Mouse (Mus musculus) C2C12 (cell line): ENCODE results near the gene Wfdc10.

Source experiments
- CEBPB ChIP-seq: IDR thresholded peaks from one replicate; pipeline ENCODE4 v1.6.1; 2011; ENCODE audit warnings: low read depth, mild to moderate bottlenecking, control low read depth, moderate library complexity
- CTCF ChIP-seq: IDR thresholded peaks from one replicate; pipeline ENCODE4 v1.5.1; 2011; ENCODE audit not compliant: control insufficient read depth, insufficient read depth, insufficient read length
- MAX ChIP-seq: IDR thresholded peaks from one replicate; pipeline ENCODE4 v1.6.1; 2011; ENCODE audit warnings: mild to moderate bottlenecking, control low read depth
- MYOG ChIP-seq: IDR thresholded peaks from one replicate; pipeline ENCODE4 v1.6.1; 2011; ENCODE audit not compliant: control insufficient read depth, insufficient read length; ENCODE audit errors: extremely low read depth
- USF1 ChIP-seq: IDR thresholded peaks from one replicate; pipeline ENCODE4 v1.6.1; 2011; ENCODE audit warnings: low read depth, mild to moderate bottlenecking, control low read depth, moderate library complexity

- TF ChIP-seq MAX, result no peak
- no peak for TF ChIP-seq CTCF
- TF ChIP-seq CEBPB, result no peak
- TF ChIP-seq USF1, result no peak
- TF ChIP-seq MYOG, result no peak
Measured at GRCm38 (mm10) chr2:164704235-164704634, 48.4 kb downstream of the Wfdc10 start.
